Mouse (Mus musculus): ENCODE measurements at regions not wholly inside any gene's neighbourhood (a gene's known extent, or its start where the extent isn't known, plus 50 kb on each side); places are given as distances from the start of the nearest gene placed in this dataset.
A peak's percentile ranks its signal among the peaks of the same experiment; 100 is the strongest.

DNA sequence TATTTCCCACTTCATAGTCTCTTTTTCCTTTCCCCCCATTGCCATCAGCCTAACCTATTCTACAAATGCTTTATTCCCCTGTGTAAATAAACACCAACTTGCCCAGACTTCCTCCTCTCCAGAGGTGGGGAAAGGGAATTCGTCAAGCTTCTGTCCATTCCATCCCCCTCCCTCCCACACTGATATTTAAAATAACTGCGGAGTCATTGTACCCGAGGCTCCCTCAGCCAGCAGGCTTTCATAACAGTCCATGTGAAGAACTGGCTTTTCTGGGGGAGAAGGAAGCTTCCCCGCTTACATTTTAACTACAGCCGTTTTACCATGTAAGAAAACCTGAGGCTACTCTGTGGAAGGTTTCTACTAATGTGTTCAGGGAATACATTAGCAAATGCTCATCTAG, 193.1 kb upstream of the Cnksr2 start:
- Histone ChIP-seq H3K4me3 (ENCODE audit: insufficient read depth, low read depth, low read length) (no peak overlapping the region), H3K27me3 (replicated peaks; ENCODE audit: control insufficient read depth, insufficient read depth, low read length) (no peaks in the 10 kb centered on the region), H3K36me3 (ENCODE audit: control insufficient read depth, insufficient read depth, low read length) (no peaks in the 10 kb centered on the region), H3K4me1 (ENCODE audit: control insufficient read depth, insufficient read depth, low read length) (no peaks in the 10 kb centered on the region), H3K27ac (ENCODE audit: insufficient read depth, low read depth, low read length) (no peak overlapping the region)
- TF ChIP-seq POLR2A (IDR thresholded peaks at IDR 0.05; ENCODE audit: low read depth, low read length) = no peak
- WGBS = 16% methylated on average over 5 of the region's 5 CpGs
- DNase-seq = no peak

GRCm38 (mm10) chrX:158209167-158209566, 166.1 kb upstream of the Cnksr2 start:
- TF ChIP-seq POLR2A (IDR thresholded peaks at IDR 0.05; ENCODE audit: low read depth, low read length) (no peak), CTCF (conservative IDR thresholded peaks at IDR 0.05; ENCODE audit: insufficient read depth, insufficient read length, low read depth, low read length) (no peak)
- DNase-seq = no peak
- H3K27ac ChIP-seq (ENCODE audit: insufficient read depth, low read depth, low read length) = no peak overlapping the region
- H3K27me3 ChIP-seq (replicated peaks; ENCODE audit: control insufficient read depth, insufficient read depth, low read length) = no peaks in the 10 kb centered on the region
- no peak overlapping the region for H3K4me3 ChIP-seq (ENCODE audit: insufficient read depth, low read depth, low read length)
- no peaks in the 10 kb centered on the region for H3K4me1 ChIP-seq (ENCODE audit: control insufficient read depth, insufficient read depth, low read length)
- no peaks in the 10 kb centered on the region for H3K36me3 ChIP-seq (ENCODE audit: control insufficient read depth, insufficient read depth, low read length)
- WGBS = 55% methylated on average over 2 of the region's 2 CpGs

DNA sequence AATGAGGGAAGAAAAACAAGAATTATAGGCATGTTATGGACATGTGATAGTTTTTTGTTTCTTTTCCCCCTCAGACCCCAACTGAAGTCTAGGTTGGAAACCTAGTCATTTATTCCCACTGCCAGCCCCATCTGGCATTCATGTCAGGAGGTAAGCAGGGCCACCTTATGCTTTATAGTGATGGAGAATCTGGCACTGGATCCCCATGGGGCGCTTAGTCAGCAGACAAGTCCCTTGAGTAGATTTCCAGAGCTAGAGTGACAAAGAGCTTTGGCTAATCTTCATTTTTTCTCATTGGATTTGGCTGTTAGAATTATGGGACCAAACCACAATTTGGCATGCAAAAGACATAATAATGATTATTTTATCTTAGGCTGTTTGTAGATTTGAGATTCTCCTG, 152.4 kb upstream of the Cnksr2 start:
- WGBS = 67% methylated on average over 1 of the region's 1 CpGs
- Histone ChIP-seq H3K27ac (ENCODE audit: insufficient read depth, low read depth, low read length) (no peak overlapping the region), H3K4me3 (ENCODE audit: insufficient read depth, low read depth, low read length) (no peak overlapping the region), H3K4me1 (ENCODE audit: control insufficient read depth, insufficient read depth, low read length) (no peaks in the 10 kb centered on the region), H3K36me3 (ENCODE audit: control insufficient read depth, insufficient read depth, low read length) (no peaks in the 10 kb centered on the region), H3K27me3 (replicated peaks; ENCODE audit: control insufficient read depth, insufficient read depth, low read length) (no peaks in the 10 kb centered on the region)
- no peak for DNase-seq
- TF ChIP-seq POLR2A (IDR thresholded peaks at IDR 0.05; ENCODE audit: low read depth, low read length) = no peak
- TF ChIP-seq CTCF (conservative IDR thresholded peaks at IDR 0.05; ENCODE audit: insufficient read depth, insufficient read length, low read depth, low read length) = no peak

DNA sequence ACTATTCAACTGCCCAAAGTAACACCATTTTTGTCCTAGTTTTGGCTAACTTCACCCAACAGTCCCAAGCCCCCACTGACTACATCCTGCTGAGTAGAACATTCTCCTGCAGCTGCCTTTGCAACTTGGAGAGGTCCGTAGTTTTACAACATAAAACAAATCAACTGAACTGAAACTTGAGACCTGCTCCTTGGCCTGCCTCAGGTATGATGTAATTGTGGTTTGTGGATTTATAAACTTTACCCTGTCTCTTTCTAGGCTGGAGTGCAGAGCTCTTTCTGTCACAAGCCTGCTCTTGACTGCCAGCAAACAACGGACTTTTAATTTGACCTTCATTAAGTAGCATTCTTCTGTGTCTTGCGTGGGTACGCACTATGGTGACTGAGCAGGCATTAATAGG, 138.4 kb upstream of the Cnksr2 start:
- Histone ChIP-seq H3K36me3 (ENCODE audit: control insufficient read depth, insufficient read depth, low read length) (no peaks in the 10 kb centered on the region), H3K4me1 (ENCODE audit: control insufficient read depth, insufficient read depth, low read length) (no peaks in the 10 kb centered on the region), H3K27ac (ENCODE audit: insufficient read depth, low read depth, low read length) (no peak overlapping the region), H3K27me3 (replicated peaks; ENCODE audit: control insufficient read depth, insufficient read depth, low read length) (no peaks in the 10 kb centered on the region), H3K4me3 (ENCODE audit: insufficient read depth, low read depth, low read length) (no peak overlapping the region)
- WGBS = 34% methylated on average over 4 of the region's 4 CpGs
- TF ChIP-seq POLR2A (IDR thresholded peaks at IDR 0.05; ENCODE audit: low read depth, low read length) (no peak), CTCF (conservative IDR thresholded peaks at IDR 0.05; ENCODE audit: insufficient read depth, insufficient read length, low read depth, low read length) (no peak)
- peak; percentile 25 for DNase-seq

- no peak for DNase-seq
- WGBS = 42% methylated on average over 1 of the region's 1 CpGs
- Histone ChIP-seq H3K4me3 (ENCODE audit: insufficient read depth, low read depth, low read length) (no peak overlapping the region), H3K27me3 (replicated peaks; ENCODE audit: control insufficient read depth, insufficient read depth, low read length) (no peaks in the 10 kb centered on the region), H3K4me1 (ENCODE audit: control insufficient read depth, insufficient read depth, low read length) (no peaks in the 10 kb centered on the region), H3K36me3 (ENCODE audit: control insufficient read depth, insufficient read depth, low read length) (no peaks in the 10 kb centered on the region), H3K27ac (ENCODE audit: insufficient read depth, low read depth, low read length) (no peak overlapping the region)
- TF ChIP-seq POLR2A (IDR thresholded peaks at IDR 0.05; ENCODE audit: low read depth, low read length) (no peak), CTCF (conservative IDR thresholded peaks at IDR 0.05; ENCODE audit: insufficient read depth, insufficient read length, low read depth, low read length) (no peak)
Measured at GRCm38 (mm10) chrX:158180356-158180755, 137.3 kb upstream of the Cnksr2 start.

DNA sequence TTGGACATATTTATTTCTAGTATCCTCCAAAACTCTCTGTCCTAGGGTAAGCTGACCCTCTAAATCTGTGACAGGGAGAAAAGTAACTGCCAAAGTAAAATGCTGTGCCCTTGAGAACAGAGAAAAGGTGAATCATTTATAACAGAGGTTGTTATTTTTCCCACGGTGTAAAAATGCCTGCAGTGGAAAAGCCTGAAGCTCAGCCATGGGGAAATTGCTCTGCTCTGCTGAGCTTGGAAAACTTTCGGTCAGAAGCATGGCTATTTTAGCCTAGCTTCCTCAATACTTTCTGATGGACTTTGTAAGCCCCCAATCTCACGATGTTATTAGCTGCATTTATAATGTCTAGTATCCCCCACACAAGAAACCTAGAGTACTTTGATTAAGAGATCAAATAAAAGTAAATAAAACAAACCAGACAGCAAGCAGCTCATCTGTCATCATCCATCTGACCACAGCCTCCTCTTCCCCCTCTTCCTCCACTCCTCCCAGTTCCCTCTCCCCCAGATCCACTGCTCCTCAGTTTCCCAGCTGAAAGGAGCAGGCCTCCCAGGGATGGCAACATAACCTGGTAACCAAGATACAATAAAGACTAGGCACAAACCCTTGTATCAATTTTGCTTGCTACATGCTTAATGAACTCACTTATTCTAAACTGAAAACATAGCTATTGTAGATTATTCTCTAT, 92.9 kb upstream of the Cnksr2 start:
- peak; percentile 26 for DNase-seq
- WGBS = 11% methylated on average over 3 of the region's 3 CpGs
- TF ChIP-seq POLR2A (IDR thresholded peaks at IDR 0.05; ENCODE audit: low read depth, low read length) (no peak), CTCF (conservative IDR thresholded peaks at IDR 0.05; ENCODE audit: insufficient read depth, insufficient read length, low read depth, low read length) (no peak)
- Histone ChIP-seq H3K27ac (ENCODE audit: insufficient read depth, low read depth, low read length) (no peak overlapping the region), H3K27me3 (replicated peaks; ENCODE audit: control insufficient read depth, insufficient read depth, low read length) (no peaks in the 10 kb centered on the region), H3K4me3 (ENCODE audit: insufficient read depth, low read depth, low read length) (no peak overlapping the region), H3K36me3 (ENCODE audit: control insufficient read depth, insufficient read depth, low read length) (no peaks in the 10 kb centered on the region), H3K4me1 (ENCODE audit: control insufficient read depth, insufficient read depth, low read length) (no peaks in the 10 kb centered on the region)

DNA sequence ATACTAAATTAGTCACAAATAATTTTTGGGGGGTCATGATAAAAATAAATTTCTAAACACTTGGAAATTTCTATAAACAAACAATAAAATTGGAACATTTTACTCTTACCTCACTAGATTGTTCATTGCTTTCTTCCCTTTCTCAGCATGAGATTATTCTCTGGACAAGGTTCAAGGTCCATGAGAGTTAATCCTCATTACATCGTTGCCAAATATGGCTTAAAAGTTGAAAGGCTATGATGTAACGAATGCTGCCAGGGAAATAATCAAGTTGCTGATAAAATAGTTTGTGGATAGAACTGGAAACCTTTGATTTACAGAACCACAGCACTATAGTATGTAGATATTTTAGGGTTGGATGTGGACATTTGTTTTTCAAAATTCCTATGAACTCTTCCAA, 90.4 kb upstream of the Cnksr2 start:
- H3K36me3 ChIP-seq (ENCODE audit: control insufficient read depth, insufficient read depth, low read length) = no peaks in the 10 kb centered on the region
- H3K27me3 ChIP-seq (replicated peaks; ENCODE audit: control insufficient read depth, insufficient read depth, low read length) = no peaks in the 10 kb centered on the region
- H3K27ac ChIP-seq (ENCODE audit: insufficient read depth, low read depth, low read length) = no peak overlapping the region
- H3K4me1 ChIP-seq (ENCODE audit: control insufficient read depth, insufficient read depth, low read length) = no peaks in the 10 kb centered on the region
- TF ChIP-seq POLR2A (IDR thresholded peaks at IDR 0.05; ENCODE audit: low read depth, low read length) (no peak), CTCF (conservative IDR thresholded peaks at IDR 0.05; ENCODE audit: insufficient read depth, insufficient read length, low read depth, low read length) (no peak)
- 46% methylated on average over 2 of the region's 2 CpGs for WGBS
- no peak overlapping the region for H3K4me3 ChIP-seq (ENCODE audit: insufficient read depth, low read depth, low read length)
- DNase-seq = peak; percentile 56
